Mouse (Mus musculus): Measurements from ENCODE around the gene Cdkn2aip.

The Cdkn2aip gene

GRCm38 (mm10) chr8:47659463-47659862, 54.3 kb downstream of the Cdkn2aip start:
- DNase-seq (ENCODE audit: low read depth in 1 of 2, low spot score in 2 of 2) = no peak
